Mouse (Mus musculus): Measurements from ENCODE around the gene Palm3. TPM values are rescaled to one million over a fixed set of nuclear protein-coding genes. Genes with fewer than 3 reads are reported as not detected.
A peak's percentile ranks its signal among the peaks of the same experiment; 100 is the strongest.

Gene Palm3
- polyA plus RNA-seq, 2 experiments: 3.0 to 8.6 TPM

- H3K27me3 ChIP-seq (ENCODE audit: control insufficient read depth, insufficient read depth, low read length): peaks cover 34% of the 10 kb centered on the region
- H3K4me1 ChIP-seq (ENCODE audit: control insufficient read depth, insufficient read depth, low read length): peaks cover 31% of the 10 kb centered on the region
- no peak overlapping the region for H3K27ac ChIP-seq (replicated peaks; ENCODE audit: low read depth, low read length)
- H3K36me3 ChIP-seq (ENCODE audit: control insufficient read depth, insufficient read depth, low read length): no peaks in the 10 kb centered on the region
- no peak for TF ChIP-seq POLR2A (IDR thresholded peaks at IDR 0.05; ENCODE audit: borderline replicate concordance, extremely low read depth, insufficient read depth, insufficient read length)
- WGBS: 32% methylated on average over 7 of the region's 7 CpGs
- ATAC-seq (ENCODE audit: low FRiP score, low read depth): no peak
- H3K9ac ChIP-seq (ENCODE audit: low read depth, low read length, severe bottlenecking): no peak overlapping the region
- no peak overlapping the region for H3K4me3 ChIP-seq (replicated peaks; ENCODE audit: low read length)
- no peaks in the 10 kb centered on the region for H3K9me3 ChIP-seq (ENCODE audit: control insufficient read depth, low read length)
- no peak overlapping the region for H3K4me2 ChIP-seq (replicated peaks; ENCODE audit: low read depth, low read length, severe bottlenecking)
- no peak for DNase-seq (ENCODE audit: low spot score)
These were observed 12.9 kb upstream of the Palm3 start for GRCm38 (mm10) chr8:84008362-84008761.

- DNase-seq (ENCODE audit: low spot score) (peak; percentile 87), ATAC-seq (ENCODE audit: low FRiP score, low read depth) (peak; percentile 72; the same call in 1 of the 2 replicates)
- Histone ChIP-seq H3K36me3 (ENCODE audit: control insufficient read depth, insufficient read depth, low read length) (no peaks in the 10 kb centered on the region), H3K4me2 (replicated peaks; ENCODE audit: low read depth, low read length, severe bottlenecking) (no peak overlapping the region), H3K27ac (replicated peaks; ENCODE audit: low read depth, low read length) (no peak overlapping the region), H3K9ac (ENCODE audit: low read depth, low read length, severe bottlenecking) (no peak overlapping the region), H3K9me3 (ENCODE audit: control insufficient read depth, low read length) (no peaks in the 10 kb centered on the region), H3K4me3 (replicated peaks; ENCODE audit: low read length) (no peak overlapping the region), H3K27me3 (ENCODE audit: control insufficient read depth, insufficient read depth, low read length) (peaks cover 40% of the 10 kb centered on the region), H3K4me1 (ENCODE audit: control insufficient read depth, insufficient read depth, low read length) (peaks cover 23% of the 10 kb centered on the region)
- under 1% methylated on average over 11 of the region's 11 CpGs for WGBS
- TF ChIP-seq POLR2A (IDR thresholded peaks at IDR 0.05; ENCODE audit: borderline replicate concordance, extremely low read depth, insufficient read depth, insufficient read length): no peak
These were observed 11.4 kb upstream of the Palm3 start for GRCm38 (mm10) chr8:84009876-84010275.

- no peaks in the 10 kb centered on the region for H3K9me3 ChIP-seq (ENCODE audit: control insufficient read depth, low read length)
- H3K4me1 ChIP-seq (ENCODE audit: control insufficient read depth, insufficient read depth, low read length): peaks cover 23% of the 10 kb centered on the region
- WGBS: 2% methylated on average over 59 of the region's 83 CpGs
- H3K9ac ChIP-seq (ENCODE audit: low read depth, low read length, severe bottlenecking): peak overlapping the region; percentile 49
- peak overlapping the region; percentile 95 for H3K4me2 ChIP-seq (replicated peaks; ENCODE audit: low read depth, low read length, severe bottlenecking)
- H3K27me3 ChIP-seq (ENCODE audit: control insufficient read depth, insufficient read depth, low read length): peaks cover 40% of the 10 kb centered on the region
- peak; percentile 54 for ATAC-seq (ENCODE audit: low FRiP score, low read depth)
- H3K36me3 ChIP-seq (ENCODE audit: control insufficient read depth, insufficient read depth, low read length): no peaks in the 10 kb centered on the region
- peak overlapping the region; percentile 57 for H3K4me3 ChIP-seq (replicated peaks; ENCODE audit: low read length)
- DNase-seq (ENCODE audit: low spot score): peak; percentile 68
- TF ChIP-seq POLR2A (IDR thresholded peaks at IDR 0.05; ENCODE audit: borderline replicate concordance, extremely low read depth, insufficient read depth, insufficient read length): no peak
- H3K27ac ChIP-seq (replicated peaks; ENCODE audit: low read depth, low read length): no peak overlapping the region
These were observed 10.4 kb upstream of the Palm3 start for GRCm38 (mm10) chr8:84010625-84011611.

- Histone ChIP-seq H3K4me1 (ENCODE audit: control insufficient read depth, insufficient read depth, low read length) (peaks cover 23% of the 10 kb centered on the region), H3K36me3 (ENCODE audit: control insufficient read depth, insufficient read depth, low read length) (no peaks in the 10 kb centered on the region), H3K27me3 (ENCODE audit: control insufficient read depth, insufficient read depth, low read length) (peaks cover 40% of the 10 kb centered on the region), H3K9ac (ENCODE audit: low read depth, low read length, severe bottlenecking) (peak within 1 kb of the TSS; percentile 49), H3K9me3 (ENCODE audit: control insufficient read depth, low read length) (no peaks in the 10 kb centered on the region), H3K4me2 (replicated peaks; ENCODE audit: low read depth, low read length, severe bottlenecking) (peak within 1 kb of the TSS; percentile 95), H3K27ac (replicated peaks; ENCODE audit: low read depth, low read length) (no peak within 1 kb of the TSS), H3K4me3 (replicated peaks; ENCODE audit: low read length) (peak within 1 kb of the TSS; percentile 57)
- WGBS: under 1% methylated on average over 45 of the region's 45 CpGs
- ATAC-seq (ENCODE audit: low FRiP score, low read depth) (no peak), DNase-seq (ENCODE audit: low spot score) (no peak)
- no peak for TF ChIP-seq POLR2A (IDR thresholded peaks at IDR 0.05; ENCODE audit: borderline replicate concordance, extremely low read depth, insufficient read depth, insufficient read length)
These were observed 9.4 kb upstream of the Palm3 start, which contains the start of gene 2210011C24Rik for GRCm38 (mm10) chr8:84011705-84012498. 2210011C24Rik (minus strand) TSS chr8:84012171.
